Mouse (Mus musculus) G1E (cell line): ENCODE measurements around the gene Adtrp. TPM values are rescaled to one million over a fixed set of nuclear protein-coding genes. Genes with fewer than 3 reads are reported as not detected.

Experiments
- ATAC-seq: 2 replicates; pipeline ENCODE4 v1.8.0; 2016; ENCODE audit warnings: mild to moderate bottlenecking; ENCODE audit not compliant: insufficient number of reproducible peaks, poor library complexity, low FRiP score, severe bottlenecking; ENCODE audit errors: extremely low read depth
- DNase-seq: peaks from one replicate; pipeline ENCODE4 v3.0.0; 2012; ENCODE audit warnings: low spot score
- H3K27me3 ChIP-seq: 2 replicates; pipeline ENCODE4 v1.6.1; 2012; ENCODE audit warnings: mild to moderate bottlenecking, low read length, inconsistent platforms; ENCODE audit not compliant: insufficient read depth
- H3K36me3 ChIP-seq: replicated peaks from 2 replicates; pipeline ENCODE3; 2012; ENCODE audit warnings: mild to moderate bottlenecking, inconsistent platforms
- H3K4me1 ChIP-seq: 2 replicates; pipeline ENCODE4 v1.6.1; 2012; ENCODE audit warnings: low read depth, low read length, inconsistent platforms, mixed read lengths; ENCODE audit not compliant: insufficient read depth
- H3K4me3 ChIP-seq: 2 replicates; pipeline ENCODE4 v1.5.1; 2012; ENCODE audit warnings: low read depth, mild to moderate bottlenecking, inconsistent platforms, low read length, moderate library complexity, mixed read lengths
- H3K9me3 ChIP-seq: replicated peaks from 2 replicates; pipeline ENCODE4 v1.6.1; 2012; ENCODE audit warnings: inconsistent platforms
- CTCF ChIP-seq: IDR thresholded peaks from 2 replicates; pipeline ENCODE4 v1.5.1; 2012; ENCODE audit warnings: low read depth, low read length, inconsistent platforms, mixed read lengths
- GATA1 ChIP-seq: IDR thresholded peaks from 2 replicates; pipeline ENCODE4 v1.6.1; 2012; ENCODE audit warnings: borderline replicate concordance, low read length, inconsistent platforms, mixed read lengths
- GATA2 ChIP-seq: IDR thresholded peaks from 2 replicates; pipeline ENCODE4 v1.6.1; 2012; ENCODE audit warnings: low read depth, low read length, inconsistent platforms, borderline replicate concordance
- POLR2AphosphoS5 ChIP-seq: IDR thresholded peaks from 2 replicates; pipeline ENCODE4 v1.6.1; 2012; ENCODE audit warnings: low read depth, low read length, inconsistent platforms; ENCODE audit not compliant: insufficient replicate concordance
- TAL1 ChIP-seq: conservative IDR thresholded peaks from 2 replicates; pipeline ENCODE4 v1.6.1; 2012; ENCODE audit warnings: low read depth, low read length, inconsistent platforms, mixed read lengths
- polyA plus RNA-seq: library from polyadenylated mRNA; stranded (reverse); fragments of >175 nt; gene quantifications from 2 replicates; pipeline ENCODE4 v1.2.3, GENCODE M21; 2012
- total RNA-seq, 2 experiments: library from RNA; stranded (forward) in 1 of 2; stranded (reverse) in 1 of 2; fragments of 200-1000 nt in 1 of 2; fragments of >200 nt in 1 of 2; fragmentation: Nextera tagmentation in 1 of 2; gene quantifications; 2 replicates each; pipeline ENCODE4 v1.2.3; 2014 to 2017

The Adtrp gene
- total and polyA plus RNA-seq, 3 experiments = not detected

- no peak for DNase-seq
- H3K4me3 ChIP-seq = no peak overlapping the region
- ATAC-seq = no peak
- no peaks in the 10 kb centered on the region for H3K4me1 ChIP-seq
- no peaks in the 10 kb centered on the region for H3K9me3 ChIP-seq
- no peaks in the 10 kb centered on the region for H3K36me3 ChIP-seq
- TF ChIP-seq POLR2AphosphoS5 (no peak), CTCF (no peak), GATA1 (no peak), TAL1 (no peak), GATA2 (no peak)
- H3K27me3 ChIP-seq = no peaks in the 10 kb centered on the region
Observed at GRCm38 (mm10) chr13:41773812-41774376, 73.6 kb downstream of the Adtrp start.

- TF ChIP-seq GATA2 (no peak), POLR2AphosphoS5 (no peak), GATA1 (no peak), CTCF (no peak), TAL1 (no peak)
- no peaks in the 10 kb centered on the region for H3K36me3 ChIP-seq
- ATAC-seq (no peak), DNase-seq (no peak)
- no peak overlapping the region for H3K4me3 ChIP-seq
- no peaks in the 10 kb centered on the region for H3K4me1 ChIP-seq
- no peaks in the 10 kb centered on the region for H3K27me3 ChIP-seq
- H3K9me3 ChIP-seq = no peaks in the 10 kb centered on the region
Observed at GRCm38 (mm10) chr13:41771061-41771460, 76.4 kb downstream of the Adtrp start.

- no peak overlapping the region for H3K4me3 ChIP-seq
- no peak for ATAC-seq
- TF ChIP-seq GATA2 (no peak), POLR2AphosphoS5 (no peak), CTCF (no peak), GATA1 (no peak)
Observed at GRCm38 (mm10) chr13:41767941-41768340, 79.5 kb downstream of the Adtrp start.

DNA sequence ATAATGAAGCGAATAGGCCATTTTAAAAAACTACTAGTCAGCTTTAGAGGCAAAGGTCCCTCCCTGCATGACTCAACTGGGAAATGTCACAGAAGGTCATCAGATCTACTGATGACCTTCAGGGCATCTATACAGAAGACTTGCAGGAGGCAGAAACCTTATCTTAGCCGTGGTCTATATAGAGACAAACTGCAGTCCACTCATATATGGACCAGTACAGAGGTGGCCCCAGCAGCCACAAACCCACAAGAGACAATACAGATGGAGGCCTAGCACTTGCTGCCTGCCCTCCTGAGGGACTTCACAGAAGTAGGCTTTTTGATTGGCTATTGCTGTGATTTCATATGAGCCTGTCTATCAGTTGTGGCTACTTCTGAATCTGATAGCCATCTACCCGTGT, 85.5 kb downstream of the Adtrp start:
- H3K36me3 ChIP-seq = no peaks in the 10 kb centered on the region
- TF ChIP-seq POLR2AphosphoS5 (no peak), GATA1 (no peak)
- no peak for DNase-seq
- H3K27me3 ChIP-seq = no peaks in the 10 kb centered on the region
- no peak for ATAC-seq
- H3K4me3 ChIP-seq = no peak overlapping the region
- no peaks in the 10 kb centered on the region for H3K9me3 ChIP-seq
- H3K4me1 ChIP-seq = no peaks in the 10 kb centered on the region

More at GRCm38 (mm10) chr13:41767941-41768340, 79.5 kb downstream of the Adtrp start:
- H3K27me3 ChIP-seq = no peaks in the 10 kb centered on the region
- H3K4me1 ChIP-seq = no peaks in the 10 kb centered on the region
- H3K36me3 ChIP-seq = no peaks in the 10 kb centered on the region
- no peak for DNase-seq
- H3K9me3 ChIP-seq = no peaks in the 10 kb centered on the region

DNA sequence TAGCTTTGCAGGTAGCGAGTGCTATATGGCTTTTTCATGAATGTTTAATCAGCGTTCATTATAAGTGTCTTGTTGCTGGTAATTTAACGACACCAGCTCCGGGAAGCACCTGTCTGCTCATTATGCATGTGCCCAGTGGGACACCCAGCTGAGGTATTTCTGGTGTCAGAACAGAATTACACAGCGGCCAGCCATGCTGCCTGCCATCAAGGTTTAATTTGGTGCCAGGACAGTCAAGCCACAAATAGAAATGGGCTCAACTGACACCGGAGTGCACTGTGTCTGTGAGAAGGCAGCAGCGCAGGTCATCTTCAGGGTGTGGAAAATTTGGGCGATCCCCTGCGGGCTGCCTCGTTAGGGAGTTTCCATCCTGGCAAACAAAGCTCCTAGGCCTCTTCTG, 87.0 kb downstream of the Adtrp start:
- no peak for DNase-seq
- TF ChIP-seq POLR2AphosphoS5 (no peak), TAL1 (no peak), GATA1 (no peak), CTCF (no peak), GATA2 (no peak)
- no peak for ATAC-seq

GRCm38 (mm10) chr13:41758550-41759465, 88.7 kb downstream of the Adtrp start:
- no peak for ATAC-seq
- Histone ChIP-seq H3K4me1 (no peaks in the 10 kb centered on the region), H3K9me3 (no peaks in the 10 kb centered on the region)

More for the DNA sequence above, 87.0 kb downstream of the Adtrp start:
- Histone ChIP-seq H3K4me1 (no peaks in the 10 kb centered on the region), H3K36me3 (no peaks in the 10 kb centered on the region), H3K9me3 (no peaks in the 10 kb centered on the region), H3K4me3 (no peak overlapping the region), H3K27me3 (no peaks in the 10 kb centered on the region)

More at GRCm38 (mm10) chr13:41758550-41759465, 88.7 kb downstream of the Adtrp start:
- TF ChIP-seq GATA1 = no peak
- TF ChIP-seq CTCF = no peak
- no peak for TF ChIP-seq GATA2
- TF ChIP-seq POLR2AphosphoS5 = no peak
- TF ChIP-seq TAL1 = no peak
- no peak for DNase-seq
- Histone ChIP-seq H3K27me3 (no peaks in the 10 kb centered on the region), H3K36me3 (no peaks in the 10 kb centered on the region), H3K4me3 (no peak overlapping the region)
